Mouse (Mus musculus): ENCODE results near the gene 2210011C24Rik.
A peak's percentile ranks its signal among the peaks of the same experiment; 100 is the strongest.
"Not testable (repeated sequence)": the region's sequence is repeated elsewhere in the genome, so short reads cannot be mapped to it uniquely, and the experiment has no call there.

Gene 2210011C24Rik

GRCm38 (mm10) chr8:83992488-83992887, 19.5 kb downstream of the 2210011C24Rik start:
- DNase-seq (ENCODE audit: low spot score), result no peak

GRCm38 (mm10) chr8:83990170-83990569, 21.8 kb downstream of the 2210011C24Rik start:
- no peak for DNase-seq (ENCODE audit: low spot score)

DNA sequence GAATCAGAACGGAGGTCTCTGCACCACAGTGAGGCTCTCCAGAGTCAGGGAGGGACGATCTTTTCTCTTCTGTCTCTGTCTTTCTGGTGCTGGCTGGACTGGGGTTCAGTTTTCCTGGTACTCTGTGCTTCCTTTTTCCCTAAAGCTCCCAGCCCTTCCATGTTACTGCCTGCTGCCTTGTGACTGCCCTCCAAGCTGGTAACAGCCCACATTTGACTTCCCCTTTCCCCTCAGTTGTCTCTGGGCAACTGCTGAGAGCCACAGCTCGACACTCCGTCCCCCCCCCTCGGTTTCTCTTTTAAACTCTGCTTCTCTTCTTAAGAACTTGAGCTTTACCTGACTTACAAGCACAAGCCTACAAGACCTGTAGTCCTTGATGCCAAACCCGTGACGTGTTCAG, 22.7 kb downstream of the 2210011C24Rik start:
- no peak for DNase-seq (ENCODE audit: low spot score)

DNA sequence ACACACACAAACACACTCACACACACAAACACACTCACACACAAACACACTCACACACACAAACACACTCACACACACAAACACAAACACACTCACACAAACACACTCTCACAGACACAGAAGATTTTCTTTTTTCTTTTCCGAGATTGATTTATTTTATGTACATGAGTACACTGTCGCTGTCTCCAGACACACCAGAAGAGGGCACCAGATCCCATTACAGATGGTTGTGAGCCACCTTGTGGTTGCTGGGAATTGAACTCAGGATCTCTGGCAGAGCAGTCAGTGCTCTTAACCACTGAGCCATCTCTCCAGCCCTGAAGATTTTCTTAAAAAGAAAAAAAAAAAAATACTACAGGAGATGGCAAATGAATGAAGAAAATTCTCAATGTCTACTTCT, 28.7 kb downstream of the 2210011C24Rik start:
- not testable (repeated sequence) for DNase-seq (ENCODE audit: low spot score)

GRCm38 (mm10) chr8:83982449-83982848, 29.5 kb downstream of the 2210011C24Rik start:
- no peak for DNase-seq (ENCODE audit: low spot score)

DNA sequence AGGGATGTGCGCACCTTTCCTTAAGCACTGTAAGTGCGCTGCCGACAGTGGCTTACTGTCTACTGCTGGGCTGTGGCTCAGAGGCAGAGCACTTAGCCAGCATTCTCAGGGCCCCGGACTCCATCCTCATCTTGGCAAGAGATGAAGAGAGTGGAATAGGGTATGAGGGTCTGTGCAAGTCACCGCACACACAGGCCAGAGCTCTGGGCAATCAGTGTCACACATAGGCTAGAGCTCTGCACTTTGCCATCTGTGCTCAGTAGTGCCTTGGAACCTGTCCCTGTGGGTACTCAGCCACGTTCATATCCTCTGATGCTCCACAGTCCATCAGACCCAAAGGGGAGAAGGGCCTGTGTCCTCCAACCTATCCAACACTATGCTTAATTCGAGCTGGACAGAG, 30.4 kb downstream of the 2210011C24Rik start:
- no peak for DNase-seq (ENCODE audit: low spot score)

DNA sequence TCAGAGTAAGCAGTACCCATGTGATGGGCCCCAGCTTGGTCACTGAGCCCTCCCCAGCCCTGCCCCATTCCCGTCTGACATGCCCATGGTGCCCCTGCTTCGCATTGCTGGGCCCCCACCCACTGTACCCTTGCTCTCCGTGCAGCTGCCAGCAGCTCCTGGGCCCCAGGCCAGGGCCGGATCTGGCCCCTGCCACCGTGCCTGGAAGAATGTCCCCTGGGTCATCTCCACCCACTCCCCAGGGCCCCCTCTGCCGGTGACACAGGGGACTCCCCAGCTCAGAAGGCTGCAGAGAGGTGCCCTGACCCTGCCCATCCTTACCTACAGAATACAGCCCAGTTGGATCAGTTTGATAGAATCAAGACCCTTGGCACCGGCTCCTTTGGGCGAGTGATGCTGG, 31.1 kb downstream of the 2210011C24Rik start:
- no peak for DNase-seq (ENCODE audit: low spot score)

DNA sequence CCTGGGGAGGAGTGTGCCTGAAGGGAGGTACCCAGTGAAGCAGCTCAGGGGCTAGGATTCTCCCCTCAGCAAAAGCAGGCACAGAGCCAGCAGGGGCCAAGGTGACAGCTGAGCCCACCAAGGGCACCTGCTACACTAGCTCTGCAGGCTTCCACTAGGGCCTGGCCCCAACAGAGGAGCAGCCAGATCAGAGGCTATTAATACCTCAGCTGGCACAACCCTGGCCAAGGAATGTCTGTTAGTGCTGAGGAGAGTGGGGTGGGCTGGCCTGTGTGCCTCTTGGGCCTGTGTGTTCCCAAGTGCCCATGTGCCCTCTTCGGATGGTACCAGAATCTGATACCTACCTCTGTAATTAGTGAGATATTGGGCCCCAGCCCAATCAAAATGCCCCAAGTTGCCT, 31.7 kb downstream of the 2210011C24Rik start:
- no peak for DNase-seq (ENCODE audit: low spot score)

- no peak for DNase-seq (ENCODE audit: low spot score)
Measured at GRCm38 (mm10) chr8:83978200-83978599, 33.8 kb downstream of the 2210011C24Rik start.

DNA sequence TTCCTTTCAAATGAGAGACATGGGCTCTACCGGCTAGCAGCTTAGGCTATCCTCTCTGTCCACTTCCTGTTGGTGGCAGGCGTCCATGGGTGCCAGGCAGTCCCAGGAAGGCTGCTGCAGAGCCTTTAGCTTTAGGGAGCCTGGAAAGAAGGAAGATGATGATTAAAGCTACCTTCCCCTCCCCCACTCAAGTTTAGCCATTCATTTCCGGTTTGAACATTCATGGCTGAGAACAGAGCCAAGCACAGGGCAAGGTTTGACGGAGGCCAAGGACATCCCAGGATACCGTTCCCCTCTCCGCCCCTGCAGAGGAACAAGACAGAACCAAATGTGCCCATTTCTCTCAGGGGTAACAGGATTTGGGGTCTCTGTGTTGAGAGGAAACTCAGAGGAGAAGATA, 34.3 kb downstream of the 2210011C24Rik start:
- peak; percentile 50 for DNase-seq (ENCODE audit: low spot score)

DNA sequence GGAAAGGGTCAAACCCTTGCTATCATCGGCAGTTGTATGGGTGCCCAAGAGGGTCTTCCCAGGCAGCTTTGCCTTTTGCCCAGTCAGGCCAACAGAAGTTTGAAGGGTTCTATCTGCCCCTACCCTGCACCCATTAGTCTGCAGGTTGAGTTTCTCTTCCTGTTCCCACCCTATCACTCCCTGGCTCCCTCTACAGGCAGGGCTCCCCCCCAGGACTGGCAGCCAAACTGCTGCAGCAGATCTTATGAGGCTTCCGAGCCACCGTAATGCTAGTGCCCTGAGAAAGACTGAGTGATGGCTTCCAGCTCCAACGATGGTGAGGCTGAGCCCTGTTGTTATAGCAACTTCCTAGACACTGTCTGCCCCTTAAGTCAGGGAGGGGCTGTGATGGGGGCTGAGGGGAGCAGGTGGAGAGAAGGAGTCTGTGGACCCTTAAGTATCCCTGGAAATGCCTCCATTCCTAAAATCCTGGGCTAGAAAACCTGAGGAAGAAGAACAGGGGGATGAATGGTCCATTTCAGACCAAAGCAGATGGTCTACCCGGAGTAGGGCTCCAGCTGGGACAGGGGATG, 35.1 kb downstream of the 2210011C24Rik start:
- DNase-seq (ENCODE audit: low spot score), result no peak

GRCm38 (mm10) chr8:83976101-83976630, 35.8 kb downstream of the 2210011C24Rik start:
- no peak for DNase-seq (ENCODE audit: low spot score)

DNA sequence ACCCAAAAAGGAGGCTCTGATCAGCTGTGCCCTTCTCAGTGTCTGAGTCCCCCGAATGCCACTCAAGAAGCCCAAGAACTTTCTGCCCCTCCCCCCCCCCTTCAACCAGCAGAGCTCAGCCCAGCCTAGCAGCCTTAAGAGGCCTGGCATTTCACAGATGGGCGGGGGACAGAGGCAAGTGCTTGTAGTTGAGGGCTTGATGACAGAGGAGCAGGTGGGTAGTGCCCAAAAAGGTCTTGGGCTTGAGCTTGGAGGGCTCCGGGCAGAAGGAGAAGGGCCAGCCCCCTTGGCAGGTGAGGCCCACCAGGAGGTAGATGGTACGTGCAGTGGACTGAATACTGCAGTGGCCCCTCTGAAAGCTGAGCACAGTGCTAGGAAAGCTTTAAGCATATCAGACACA, 37.5 kb downstream of the 2210011C24Rik start:
- peak; percentile 59 for DNase-seq (ENCODE audit: low spot score)

- no peak for DNase-seq (ENCODE audit: low spot score)
Measured at GRCm38 (mm10) chr8:83973161-83974031, 38.6 kb downstream of the 2210011C24Rik start.

GRCm38 (mm10) chr8:83972150-83973120, 39.5 kb downstream of the 2210011C24Rik start, which contains the start of gene Prkaca:
Gene Prkaca, plus strand, starts transcription at chr8:83972993.
- DNase-seq (ENCODE audit: low spot score), result peak; percentile 99

DNA sequence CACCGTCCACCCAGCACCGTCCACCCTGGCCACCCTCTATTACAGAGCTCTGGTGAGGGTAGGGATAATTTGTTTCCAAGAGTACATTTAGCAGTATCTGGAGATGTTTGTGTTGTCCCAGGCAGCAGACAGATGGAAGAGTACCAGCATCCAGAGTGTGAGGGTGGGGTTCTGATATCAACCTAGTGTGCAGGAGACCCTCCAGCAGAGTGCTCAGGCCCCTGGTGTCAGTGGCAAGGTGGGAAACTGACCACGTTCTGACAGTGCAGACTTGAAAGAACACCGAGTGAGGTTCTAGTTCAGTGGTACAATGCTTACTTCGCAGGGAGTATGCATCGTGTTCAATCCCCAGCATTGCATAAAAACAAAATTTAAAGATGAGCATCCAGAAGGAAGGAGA, 40.3 kb downstream of the 2210011C24Rik start:
- DNase-seq (ENCODE audit: low spot score), result no peak

DNA sequence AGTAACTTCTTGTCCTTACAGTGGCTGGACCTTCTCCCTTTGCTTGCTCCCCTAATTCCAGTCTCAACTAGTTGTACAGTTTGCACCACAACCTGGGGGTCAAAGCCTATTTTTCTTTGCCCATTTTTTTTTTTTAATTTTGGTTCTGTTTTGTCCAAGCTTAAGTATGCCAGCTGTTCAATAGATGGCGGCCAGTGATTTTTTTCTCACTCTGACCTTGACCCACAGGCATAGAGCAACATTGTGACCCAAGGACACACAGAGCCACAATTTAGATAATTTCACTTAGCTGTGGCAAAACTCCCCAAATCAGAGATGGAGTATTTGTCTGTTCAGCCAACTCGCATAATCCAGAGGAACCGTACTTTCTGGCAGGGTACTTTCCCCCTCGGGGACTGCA, 40.9 kb downstream of the 2210011C24Rik start:
- no peak for DNase-seq (ENCODE audit: low spot score)

DNA sequence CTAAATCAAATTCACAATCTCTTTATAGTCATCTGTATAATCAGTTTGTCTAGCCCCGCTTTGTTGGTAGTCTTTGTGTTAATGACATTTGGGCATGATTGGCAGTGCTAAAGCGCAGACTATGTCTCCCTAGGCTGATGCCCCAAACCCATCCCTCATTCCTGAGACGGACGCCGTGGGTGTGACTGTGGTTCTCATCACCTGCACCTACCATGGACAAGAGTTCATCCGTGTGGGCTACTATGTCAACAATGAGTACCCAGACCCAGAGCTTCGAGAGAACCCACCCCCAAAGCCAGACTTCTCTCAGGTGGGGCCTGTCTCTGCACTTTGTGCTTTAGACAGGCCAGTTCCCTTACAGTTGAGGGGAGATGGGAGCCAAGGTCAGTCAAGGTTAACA, 44.3 kb downstream of the 2210011C24Rik start:
- no peak for DNase-seq (ENCODE audit: low spot score)

DNA sequence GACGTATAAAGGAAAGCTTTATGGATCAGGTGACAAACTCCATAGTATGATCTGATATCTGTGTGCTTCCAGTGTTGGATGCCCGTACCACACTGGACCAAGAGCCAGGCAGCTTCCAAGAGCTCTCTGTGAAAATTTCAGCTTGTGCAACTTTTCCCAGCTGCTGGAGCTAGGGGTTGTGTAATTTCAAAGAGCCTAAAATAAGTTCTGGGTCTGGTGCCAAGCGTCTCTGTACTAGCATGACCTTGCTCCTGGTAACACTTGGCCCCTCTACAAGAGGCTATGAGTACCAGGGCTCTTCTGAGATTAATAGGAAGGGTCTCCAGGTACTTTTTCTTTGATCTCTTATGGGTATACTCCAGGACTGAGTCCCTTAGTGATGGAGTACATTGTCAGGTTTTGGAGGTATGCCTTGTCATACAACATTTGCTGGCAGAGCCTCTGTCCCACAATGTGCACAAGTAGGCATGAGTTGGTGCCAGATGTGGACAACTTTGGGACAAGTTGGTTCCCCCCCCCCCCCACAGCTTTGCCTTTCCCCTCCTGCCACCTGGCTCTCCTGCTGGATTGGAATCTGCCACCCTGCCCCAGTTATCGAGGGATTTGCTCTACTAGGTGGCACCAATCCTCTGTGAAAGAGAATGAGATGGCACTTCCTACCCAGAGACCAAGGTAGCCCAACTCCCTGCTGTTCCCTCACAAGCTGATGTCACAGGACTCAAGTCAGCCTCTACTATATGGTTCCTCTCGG, 47.8 kb downstream of the 2210011C24Rik start:
- peak; percentile 84 for DNase-seq (ENCODE audit: low spot score)

Data from lung, postnatal 25 days (tissue).